Mouse (Mus musculus) thymus, adult 2 months (tissue): ENCODE results near the gene Slc38a3. TPM values are rescaled to one million over a fixed set of nuclear protein-coding genes. Genes with fewer than 3 reads are reported as not detected.
A peak's percentile ranks its signal among the peaks of the same experiment; 100 is the strongest.

Source experiments
- DNase-seq: peaks from one replicate; pipeline ENCODE4 v3.0.0; 2021
- H3K27ac ChIP-seq: fragments of 200-500 bp; 2 replicates; pipeline ENCODE4 v1.5.1; 2012; ENCODE audit warnings: low read length, control low read depth; ENCODE audit not compliant: control insufficient read depth, insufficient read depth
- H3K27me3 ChIP-seq: fragments of 200-500 bp; 2 replicates; pipeline ENCODE4 v1.6.1; 2012; ENCODE audit warnings: mild to moderate bottlenecking, low read length, moderate library complexity, mixed read lengths; ENCODE audit not compliant: control insufficient read depth, insufficient read depth
- H3K36me3 ChIP-seq: fragments of 200-500 bp; 2 replicates; pipeline ENCODE4 v1.6.1; 2012; ENCODE audit warnings: mild to moderate bottlenecking, low read length, moderate library complexity; ENCODE audit not compliant: control insufficient read depth, insufficient read depth
- H3K4me1 ChIP-seq: fragments of 200-500 bp; replicated peaks from 2 replicates; pipeline ENCODE4 v1.6.1; 2012; ENCODE audit warnings: low read length; ENCODE audit not compliant: control insufficient read depth, insufficient read depth
- H3K4me3 ChIP-seq: fragments of 200-500 bp; 2 replicates; pipeline ENCODE4 v1.5.1; 2012; ENCODE audit warnings: mild to moderate bottlenecking, low read length, control low read depth, moderate library complexity; ENCODE audit not compliant: control insufficient read depth, insufficient read depth
- CTCF ChIP-seq: fragments of 200-500 bp; IDR thresholded peaks from 2 replicates; pipeline ENCODE4 v1.5.1; 2012; ENCODE audit warnings: mild to moderate bottlenecking, control low read depth, low read length, moderate library complexity, borderline replicate concordance; ENCODE audit not compliant: control insufficient read depth, poor library complexity, insufficient read depth; ENCODE audit errors: extremely low read depth
- POLR2A ChIP-seq: fragments of 200-500 bp; IDR thresholded peaks from 2 replicates; pipeline ENCODE4 v1.6.1; 2012; ENCODE audit warnings: mild to moderate bottlenecking, low read length, control low read depth, moderate library complexity; ENCODE audit not compliant: control insufficient read depth, poor library complexity, insufficient read depth; ENCODE audit errors: extremely low read depth
- WGBS: fragments of 180-500 bp; shearing (Covaris S2); methylation state at CpG from one replicate; pipeline ENCODE4 v1.1.7; 2018; 5-methylcytosine and 5-hydroxymethylcytosine counted together
- polyA plus RNA-seq: library from polyadenylated mRNA; depleted of rRNA; stranded (reverse); fragments of >200 nt; gene quantifications from 2 replicates; pipeline ENCODE4 v1.2.3, GENCODE M21; 2012

Gene Slc38a3
- polyA plus RNA-seq, 1 experiment: 11.2 TPM

DNA sequence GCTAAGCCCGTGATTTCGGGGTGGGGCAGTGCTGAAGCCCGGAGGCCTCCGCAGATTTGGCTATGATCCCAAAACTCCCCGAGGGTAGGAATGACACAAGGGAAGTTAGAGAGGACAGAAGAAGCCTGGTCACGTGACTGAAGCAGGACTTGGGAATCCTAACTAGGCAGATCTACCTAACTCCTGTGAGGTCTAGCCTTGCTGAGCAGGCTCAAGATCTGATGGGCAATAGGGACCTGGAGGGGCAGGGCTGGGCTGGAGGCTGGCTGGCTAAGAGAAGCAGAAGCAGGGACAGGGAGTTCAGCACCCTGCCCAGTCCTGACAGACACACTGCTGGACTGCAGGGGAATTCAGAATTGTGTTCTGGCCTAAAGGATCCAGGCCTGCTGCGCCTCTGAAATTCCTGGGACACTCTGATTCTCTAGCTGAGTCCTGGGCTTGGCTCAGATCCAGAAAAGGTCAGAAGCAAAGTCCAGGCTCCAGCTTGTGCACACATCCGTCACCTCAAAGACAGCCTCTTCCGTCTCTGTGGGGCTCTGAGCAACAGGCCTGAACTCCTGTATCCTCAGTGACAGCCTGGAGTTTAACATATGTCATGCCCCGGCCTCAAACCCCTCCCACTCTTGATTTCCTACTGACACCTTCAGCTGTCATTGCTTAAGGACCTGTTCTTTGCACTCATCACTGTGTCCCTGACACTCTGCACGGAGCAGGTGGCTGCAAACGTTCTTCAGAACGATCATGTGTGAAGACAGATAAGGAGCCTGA lies 50.4 kb downstream of the Slc38a3 start:
- DNase-seq: no peak
- TF ChIP-seq CTCF (no peak), POLR2A (no peak)
- H3K27ac ChIP-seq: no peak overlapping the region
- no peak overlapping the region for H3K4me3 ChIP-seq
- H3K4me1 ChIP-seq: peaks cover 5% of the 10 kb centered on the region
- WGBS: 90% methylated on average over 13 of the region's 13 CpGs
- no peaks in the 10 kb centered on the region for H3K27me3 ChIP-seq
- peaks cover 68% of the 10 kb centered on the region for H3K36me3 ChIP-seq

DNA sequence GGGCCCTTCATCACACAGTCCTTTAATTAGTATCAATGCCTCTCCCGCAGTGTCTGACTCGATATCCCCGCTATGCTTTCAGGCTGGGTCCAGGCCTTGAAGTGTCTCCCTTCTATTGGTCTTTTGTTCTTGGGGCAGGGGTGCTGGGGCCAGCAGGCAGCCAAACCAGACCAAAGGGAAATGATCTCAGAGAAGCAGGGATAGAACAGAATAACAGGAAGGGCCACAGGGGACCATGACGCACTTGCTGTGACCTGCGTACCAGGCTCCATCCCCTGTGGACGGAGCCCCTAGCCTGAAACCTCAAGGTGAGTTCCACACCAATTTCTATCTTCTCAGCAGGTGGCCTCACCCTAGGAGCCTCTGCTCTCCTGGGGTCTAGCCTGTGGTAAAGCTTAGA lies 51.2 kb downstream of the Slc38a3 start:
- no peaks in the 10 kb centered on the region for H3K27me3 ChIP-seq
- WGBS: 97% methylated on average over 6 of the region's 6 CpGs
- no peak overlapping the region for H3K4me3 ChIP-seq
- TF ChIP-seq POLR2A (no peak), CTCF (no peak)
- peaks cover 1% of the 10 kb centered on the region; the same call in 1 of the 2 replicates for H3K4me1 ChIP-seq
- H3K36me3 ChIP-seq: peaks cover 71% of the 10 kb centered on the region
- H3K27ac ChIP-seq: no peak overlapping the region
- no peak for DNase-seq

DNA sequence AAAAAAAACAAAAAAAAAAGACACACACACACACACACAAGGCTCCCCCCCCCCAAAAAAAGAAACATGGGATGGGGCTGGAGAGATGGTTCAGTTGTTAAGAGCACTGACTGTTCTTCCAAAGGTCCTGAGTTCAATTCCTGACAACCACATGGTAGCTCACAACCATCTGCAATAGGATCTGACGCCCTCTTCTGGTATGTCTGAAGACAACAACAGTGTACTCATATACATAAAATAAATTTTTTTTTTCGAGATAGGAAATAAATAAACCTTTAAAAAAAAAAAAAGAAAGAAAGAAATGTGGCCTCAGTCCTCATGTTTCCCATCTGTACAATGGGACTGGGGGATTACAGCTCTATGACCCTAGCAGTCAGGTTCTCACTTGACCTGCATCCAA lies 51.9 kb downstream of the Slc38a3 start:
- Histone ChIP-seq H3K27ac (no peak overlapping the region), H3K36me3 (peaks cover 71% of the 10 kb centered on the region), H3K4me1 (peaks cover 5% of the 10 kb centered on the region; the same call in 1 of the 2 replicates), H3K4me3 (no peak overlapping the region), H3K27me3 (no peaks in the 10 kb centered on the region)
- DNase-seq: no peak
- WGBS: 89% methylated on average over 2 of the region's 2 CpGs
- TF ChIP-seq POLR2A: no peak
- TF ChIP-seq CTCF: no peak

GRCm38 (mm10) chr9:107615035-107615434 lies 54.3 kb downstream of the Slc38a3 start:
- no peaks in the 10 kb centered on the region for H3K27me3 ChIP-seq
- no peak for DNase-seq
- H3K4me3 ChIP-seq: no peak overlapping the region
- no peak for TF ChIP-seq CTCF
- TF ChIP-seq POLR2A: no peak
- no peak overlapping the region for H3K27ac ChIP-seq
- H3K4me1 ChIP-seq: peaks cover 19% of the 10 kb centered on the region
- WGBS: 97% methylated on average over 4 of the region's 4 CpGs
- peaks cover 62% of the 10 kb centered on the region for H3K36me3 ChIP-seq

- DNase-seq: no peak
- H3K4me3 ChIP-seq: peak overlapping the region; percentile 40
- peak overlapping the region; percentile 25; the same call in 1 of the 2 replicates for H3K27ac ChIP-seq
- no peaks in the 10 kb centered on the region for H3K27me3 ChIP-seq
- TF ChIP-seq POLR2A (no peak), CTCF (no peak)
- H3K4me1 ChIP-seq: peaks cover 19% of the 10 kb centered on the region
- WGBS: 10% methylated on average over 12 of the region's 12 CpGs
- H3K36me3 ChIP-seq: peaks cover 42% of the 10 kb centered on the region
Measured at GRCm38 (mm10) chr9:107612945-107613569, 56.3 kb downstream of the Slc38a3 start.

DNA sequence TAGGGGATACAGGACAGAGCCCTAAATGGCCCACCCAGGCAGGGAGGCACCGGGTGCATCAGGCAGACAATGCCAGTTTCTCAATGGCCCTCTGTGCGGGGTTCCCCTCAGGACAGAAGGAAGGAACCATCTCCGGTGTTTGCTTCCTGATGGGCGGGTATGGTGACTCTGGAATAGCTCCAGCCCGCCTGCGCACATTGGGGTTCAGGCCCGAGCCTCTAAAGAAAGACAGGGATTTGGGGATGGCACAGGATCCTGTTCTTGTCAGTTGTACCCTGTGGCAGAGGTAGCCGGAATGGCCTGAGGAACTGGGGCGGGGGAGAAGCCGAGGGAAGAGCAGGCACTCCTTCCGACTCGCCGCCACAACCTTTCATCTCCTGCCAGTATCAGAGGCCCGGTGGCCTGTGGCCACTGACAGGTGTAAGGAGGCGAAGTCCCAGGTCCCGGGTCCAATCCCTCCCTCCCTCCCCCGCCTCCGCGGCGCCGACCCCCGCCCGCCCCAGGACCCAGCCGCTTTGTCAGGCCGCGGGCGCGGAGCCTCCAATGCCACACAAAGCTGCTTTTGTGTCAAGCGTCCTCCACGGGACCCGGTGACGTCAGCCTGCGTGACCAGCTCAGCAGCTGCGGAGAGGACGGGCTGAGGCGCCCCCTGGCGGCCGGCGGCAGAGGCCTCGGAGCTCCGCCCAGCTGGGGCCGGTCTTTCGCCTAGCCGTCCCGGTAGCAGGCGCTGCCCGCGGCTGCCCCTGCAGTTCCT lies 57.0 kb downstream of the Slc38a3 start:
- peak; percentile 97 for DNase-seq
- Histone ChIP-seq H3K27me3 (no peaks in the 10 kb centered on the region), H3K4me1 (peaks cover 19% of the 10 kb centered on the region), H3K4me3 (peak overlapping the region; percentile 40), H3K36me3 (peaks cover 36% of the 10 kb centered on the region), H3K27ac (peak overlapping the region; percentile 25; the same call in 1 of the 2 replicates)
- WGBS: 2% methylated on average over 47 of the region's 48 CpGs
- TF ChIP-seq CTCF (peak; percentile 99), POLR2A (peak; percentile 60; the same call in 1 of the 2 replicates)
